Mouse (Mus musculus): ENCODE measurements around the gene Tctex1d4. TPM values are rescaled to one million over a fixed set of nuclear protein-coding genes. Genes with fewer than 3 reads are reported as not detected.

The Tctex1d4 gene
- polyA plus RNA-seq, 1 experiment from 2014 or later, result not detected

- Histone ChIP-seq H3K4me3 (ENCODE audit: low read depth, low read length) (no peak overlapping the region), H3K9me3 (ENCODE audit: control insufficient read depth, low read length) (no peaks in the 10 kb centered on the region), H3K4me1 (ENCODE audit: control insufficient read depth, insufficient read depth, low read length) (no peaks in the 10 kb centered on the region), H3K36me3 (ENCODE audit: control insufficient read depth, insufficient read depth, low read length) (peaks cover 4% of the 10 kb centered on the region), H3K27ac (ENCODE audit: low read depth, low read length) (no peak overlapping the region), H3K4me2 (no peak overlapping the region), H3K9ac (ENCODE audit: low read length) (no peak overlapping the region), H3K27me3 (ENCODE audit: control insufficient read depth, insufficient read depth, low read length) (no peaks in the 10 kb centered on the region)
- ATAC-seq (ENCODE audit: low FRiP score), result no peak
- peak; percentile 61 for DNase-seq (ENCODE audit: low spot score, missing footprints)
- 75% methylated on average over 1 of the region's 1 CpGs for WGBS
Measured at GRCm38 (mm10) chr4:117113237-117113636, 13.4 kb upstream of the Tctex1d4 start.

DNA sequence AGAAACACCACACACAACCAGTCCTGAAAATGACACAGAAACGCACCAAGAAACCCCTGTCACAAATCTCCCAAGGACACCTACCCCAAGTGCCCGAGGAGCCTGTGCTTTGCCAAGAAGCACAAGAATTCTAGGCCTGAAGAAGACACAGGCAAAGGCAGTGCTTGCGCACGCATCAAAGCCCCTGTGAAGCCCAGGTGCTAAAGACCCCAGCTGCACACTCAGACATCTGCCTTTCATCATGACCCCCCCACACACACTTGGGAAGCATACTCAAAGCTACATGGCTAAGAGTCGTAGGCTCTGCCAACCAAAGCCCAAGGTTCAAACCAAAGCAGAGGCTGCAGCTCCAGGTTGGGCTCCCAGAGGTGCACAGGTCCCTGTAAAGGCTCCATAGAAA lies 11.0 kb upstream of the Tctex1d4 start:
- Histone ChIP-seq H3K9me3 (ENCODE audit: control insufficient read depth, low read length) (no peaks in the 10 kb centered on the region), H3K4me2 (no peak overlapping the region), H3K27ac (ENCODE audit: low read depth, low read length) (no peak overlapping the region), H3K9ac (ENCODE audit: low read length) (no peak overlapping the region), H3K36me3 (ENCODE audit: control insufficient read depth, insufficient read depth, low read length) (peaks cover 4% of the 10 kb centered on the region), H3K27me3 (ENCODE audit: control insufficient read depth, insufficient read depth, low read length) (no peaks in the 10 kb centered on the region), H3K4me1 (ENCODE audit: control insufficient read depth, insufficient read depth, low read length) (peaks cover 3% of the 10 kb centered on the region), H3K4me3 (ENCODE audit: low read depth, low read length) (no peak overlapping the region)
- ATAC-seq (ENCODE audit: low FRiP score) (no peak), DNase-seq (ENCODE audit: low spot score, missing footprints) (peak; percentile 17)
- WGBS, result 88% methylated on average over 5 of the region's 5 CpGs

DNA sequence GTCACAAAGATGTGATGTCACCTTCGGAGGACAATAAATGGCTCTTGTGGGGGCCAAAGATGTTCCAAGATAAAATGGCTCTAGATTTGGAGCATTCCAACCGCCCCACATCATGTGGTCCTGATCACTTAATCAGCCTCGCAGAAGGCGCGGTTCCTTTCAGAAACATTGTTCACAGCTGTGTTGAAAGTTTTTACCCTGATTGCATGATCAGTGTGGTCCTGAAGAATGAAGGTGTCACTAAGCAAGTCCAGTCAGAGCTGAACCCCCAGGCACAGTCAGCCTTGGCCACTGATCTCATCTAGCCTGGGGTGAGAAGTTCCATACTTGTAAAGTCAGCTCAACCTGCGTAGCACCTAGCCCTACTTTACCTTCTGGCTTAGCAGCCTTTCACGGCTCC lies 8.7 kb upstream of the Tctex1d4 start:
- Histone ChIP-seq H3K27me3 (ENCODE audit: control insufficient read depth, insufficient read depth, low read length) (no peaks in the 10 kb centered on the region), H3K4me2 (no peak overlapping the region), H3K4me1 (ENCODE audit: control insufficient read depth, insufficient read depth, low read length) (peaks cover 5% of the 10 kb centered on the region), H3K9ac (ENCODE audit: low read length) (no peak overlapping the region), H3K27ac (ENCODE audit: low read depth, low read length) (no peak overlapping the region), H3K4me3 (ENCODE audit: low read depth, low read length) (no peak overlapping the region), H3K36me3 (ENCODE audit: control insufficient read depth, insufficient read depth, low read length) (no peaks in the 10 kb centered on the region; the same call in 1 of the 2 replicates), H3K9me3 (ENCODE audit: control insufficient read depth, low read length) (no peaks in the 10 kb centered on the region)
- 93% methylated on average over 7 of the region's 7 CpGs for WGBS
- DNase-seq (ENCODE audit: low spot score, missing footprints), result no peak
- ATAC-seq (ENCODE audit: low FRiP score), result no peak

- Histone ChIP-seq H3K9me3 (ENCODE audit: control insufficient read depth, low read length) (no peaks in the 10 kb centered on the region), H3K9ac (ENCODE audit: low read length) (peak overlapping the region; percentile 78), H3K4me3 (ENCODE audit: low read depth, low read length) (peak overlapping the region; percentile 67), H3K27me3 (ENCODE audit: control insufficient read depth, insufficient read depth, low read length) (no peaks in the 10 kb centered on the region), H3K4me2 (peak overlapping the region; percentile 99), H3K36me3 (ENCODE audit: control insufficient read depth, insufficient read depth, low read length) (no peaks in the 10 kb centered on the region), H3K27ac (ENCODE audit: low read depth, low read length) (peak overlapping the region; percentile 84), H3K4me1 (ENCODE audit: control insufficient read depth, insufficient read depth, low read length) (peaks cover 6% of the 10 kb centered on the region)
- ATAC-seq (ENCODE audit: low FRiP score) (peak; percentile 18; the same call in 1 of the 2 replicates), DNase-seq (ENCODE audit: low spot score, missing footprints) (peak; percentile 81)
- 70% methylated on average over 5 of the region's 5 CpGs for WGBS
Measured at GRCm38 (mm10) chr4:117119636-117120035, 7.0 kb upstream of the Tctex1d4 start.

DNA sequence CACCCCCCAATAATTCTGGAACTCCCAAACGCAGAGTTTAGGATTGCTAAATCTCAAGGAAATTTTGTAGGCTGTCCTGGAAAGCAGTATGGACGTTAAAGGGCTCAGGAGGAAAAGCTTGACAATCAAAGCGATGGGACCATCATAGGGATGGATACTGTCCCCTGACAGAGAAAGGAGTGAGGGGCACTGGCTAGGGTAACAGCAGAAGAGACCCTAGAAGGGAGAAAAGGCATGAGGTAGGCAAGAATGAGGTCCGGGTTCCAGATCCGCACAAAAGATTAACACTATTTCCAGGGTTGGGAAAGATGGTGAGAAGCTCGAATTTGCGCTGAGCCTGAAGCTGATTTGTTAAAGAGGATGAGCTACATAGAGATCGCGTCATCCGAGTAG lies 6.5 kb upstream of the Tctex1d4 start:
- Histone ChIP-seq H3K9me3 (ENCODE audit: control insufficient read depth, low read length) (no peaks in the 10 kb centered on the region), H3K4me3 (ENCODE audit: low read depth, low read length) (peak overlapping the region; percentile 67), H3K4me1 (ENCODE audit: control insufficient read depth, insufficient read depth, low read length) (peaks cover 10% of the 10 kb centered on the region), H3K27ac (ENCODE audit: low read depth, low read length) (peak overlapping the region; percentile 84), H3K36me3 (ENCODE audit: control insufficient read depth, insufficient read depth, low read length) (no peaks in the 10 kb centered on the region), H3K4me2 (peak overlapping the region; percentile 99), H3K27me3 (ENCODE audit: control insufficient read depth, insufficient read depth, low read length) (no peaks in the 10 kb centered on the region), H3K9ac (ENCODE audit: low read length) (peak overlapping the region; percentile 78)
- WGBS, result 6% methylated on average over 10 of the region's 10 CpGs
- peak; percentile 35 for ATAC-seq (ENCODE audit: low FRiP score)
- no peak for DNase-seq (ENCODE audit: low spot score, missing footprints)

- under 1% methylated on average over 69 of the region's 69 CpGs for WGBS
- peak overlapping the region; percentile 78 for H3K9ac ChIP-seq (ENCODE audit: low read length)
- peak; percentile 93 for ATAC-seq (ENCODE audit: low FRiP score)
- H3K4me2 ChIP-seq, result peak overlapping the region; percentile 99
- DNase-seq (ENCODE audit: low spot score, missing footprints), result peak; percentile 98
- H3K9me3 ChIP-seq (ENCODE audit: control insufficient read depth, low read length), result no peaks in the 10 kb centered on the region
- peak overlapping the region; percentile 67 for H3K4me3 ChIP-seq (ENCODE audit: low read depth, low read length)
- H3K27ac ChIP-seq (ENCODE audit: low read depth, low read length), result peak overlapping the region; percentile 84
- H3K27me3 ChIP-seq (ENCODE audit: control insufficient read depth, insufficient read depth, low read length), result no peaks in the 10 kb centered on the region
- H3K4me1 ChIP-seq (ENCODE audit: control insufficient read depth, insufficient read depth, low read length), result peaks cover 17% of the 10 kb centered on the region
- no peaks in the 10 kb centered on the region for H3K36me3 ChIP-seq (ENCODE audit: control insufficient read depth, insufficient read depth, low read length)
Measured at GRCm38 (mm10) chr4:117120445-117121414, 5.9 kb upstream of the Tctex1d4 start.

DNA sequence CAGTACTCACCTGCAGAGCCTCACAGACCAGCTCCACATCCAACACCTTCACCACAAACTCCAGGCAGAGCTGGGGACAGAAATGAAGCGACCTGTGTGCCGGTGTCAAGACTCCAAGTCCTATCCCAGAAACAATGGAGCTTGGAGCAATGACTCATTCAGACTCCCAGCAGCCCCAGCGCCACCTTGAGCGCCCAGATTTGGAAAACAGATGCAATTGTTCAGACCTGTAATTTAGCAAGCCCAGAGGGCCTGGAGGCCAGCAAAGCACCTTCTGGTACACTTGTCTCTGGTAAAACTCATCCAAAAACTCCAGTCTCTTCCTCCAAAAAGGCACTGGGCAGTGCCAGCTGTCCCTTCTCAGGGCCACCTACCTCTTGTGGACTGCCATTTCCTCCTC lies 4.4 kb upstream of the Tctex1d4 start:
- H3K4me1 ChIP-seq (ENCODE audit: control insufficient read depth, insufficient read depth, low read length), result peaks cover 20% of the 10 kb centered on the region
- 85% methylated on average over 4 of the region's 4 CpGs for WGBS
- no peak overlapping the region for H3K4me2 ChIP-seq
- no peak overlapping the region for H3K4me3 ChIP-seq (ENCODE audit: low read depth, low read length)
- H3K27ac ChIP-seq (ENCODE audit: low read depth, low read length), result no peak overlapping the region
- no peaks in the 10 kb centered on the region for H3K9me3 ChIP-seq (ENCODE audit: control insufficient read depth, low read length)
- ATAC-seq (ENCODE audit: low FRiP score) (no peak), DNase-seq (ENCODE audit: low spot score, missing footprints) (peak; percentile 4)
- no peaks in the 10 kb centered on the region for H3K27me3 ChIP-seq (ENCODE audit: control insufficient read depth, insufficient read depth, low read length)
- H3K36me3 ChIP-seq (ENCODE audit: control insufficient read depth, insufficient read depth, low read length), result no peaks in the 10 kb centered on the region
- H3K9ac ChIP-seq (ENCODE audit: low read length), result no peak overlapping the region

GRCm38 (mm10) chr4:117123546-117124217 lies 2.9 kb upstream of the Tctex1d4 start:
- H3K27me3 ChIP-seq (ENCODE audit: control insufficient read depth, insufficient read depth, low read length), result no peaks in the 10 kb centered on the region
- no peak for ATAC-seq (ENCODE audit: low FRiP score)
- WGBS, result 89% methylated on average over 8 of the region's 9 CpGs
- peak; percentile 12 for DNase-seq (ENCODE audit: low spot score, missing footprints)
- no peak overlapping the region for H3K9ac ChIP-seq (ENCODE audit: low read length)
- H3K4me3 ChIP-seq (ENCODE audit: low read depth, low read length), result no peak overlapping the region
- no peak overlapping the region for H3K4me2 ChIP-seq
- peaks cover 20% of the 10 kb centered on the region for H3K4me1 ChIP-seq (ENCODE audit: control insufficient read depth, insufficient read depth, low read length)
- no peaks in the 10 kb centered on the region for H3K9me3 ChIP-seq (ENCODE audit: control insufficient read depth, low read length)
- H3K27ac ChIP-seq (ENCODE audit: low read depth, low read length), result no peak overlapping the region
- no peaks in the 10 kb centered on the region; the same call in 1 of the 2 replicates for H3K36me3 ChIP-seq (ENCODE audit: control insufficient read depth, insufficient read depth, low read length)

DNA sequence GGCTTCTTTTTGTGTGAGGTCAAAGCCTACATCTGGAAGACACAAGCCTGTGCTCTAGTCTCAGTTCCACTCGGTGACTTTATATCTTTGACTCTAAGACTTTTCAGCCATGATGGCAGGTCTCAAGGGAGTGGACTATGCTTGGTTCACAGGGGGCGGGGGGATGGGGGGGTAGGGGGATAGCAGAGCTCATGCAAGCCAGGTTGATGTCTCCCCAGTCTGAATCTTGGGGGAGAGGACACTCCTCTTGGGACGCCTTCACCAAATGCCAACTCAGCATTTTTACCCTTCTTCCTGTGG lies 2.4 kb upstream of the Tctex1d4 start:
- no peaks in the 10 kb centered on the region; the same call in 1 of the 2 replicates for H3K36me3 ChIP-seq (ENCODE audit: control insufficient read depth, insufficient read depth, low read length)
- ATAC-seq (ENCODE audit: low FRiP score) (no peak), DNase-seq (ENCODE audit: low spot score, missing footprints) (peak; percentile 51)
- no peak overlapping the region for H3K4me3 ChIP-seq (ENCODE audit: low read depth, low read length)
- H3K9ac ChIP-seq (ENCODE audit: low read length), result no peak overlapping the region
- no peak overlapping the region for H3K4me2 ChIP-seq
- H3K27me3 ChIP-seq (ENCODE audit: control insufficient read depth, insufficient read depth, low read length), result no peaks in the 10 kb centered on the region
- WGBS, result 91% methylated on average over 3 of the region's 3 CpGs
- no peak overlapping the region for H3K27ac ChIP-seq (ENCODE audit: low read depth, low read length)
- H3K4me1 ChIP-seq (ENCODE audit: control insufficient read depth, insufficient read depth, low read length), result peaks cover 20% of the 10 kb centered on the region
- H3K9me3 ChIP-seq (ENCODE audit: control insufficient read depth, low read length), result no peaks in the 10 kb centered on the region
